Mouse (Mus musculus) liver, embryonic 18 days (tissue): ENCODE results near the gene Gsx1. TPM values are rescaled to one million over a fixed set of nuclear protein-coding genes. Genes with fewer than 3 reads are reported as not detected.

Experiments used
- polyA plus RNA-seq: library from polyadenylated mRNA; depleted of rRNA; stranded (reverse); fragments of >200 nt; gene quantifications from 2 replicates; pipeline ENCODE4 v1.2.3, GENCODE M21; 2012; rRNA removed

The Gsx1 gene
- polyA plus RNA-seq, result not detected in 2 replicates

DNA sequence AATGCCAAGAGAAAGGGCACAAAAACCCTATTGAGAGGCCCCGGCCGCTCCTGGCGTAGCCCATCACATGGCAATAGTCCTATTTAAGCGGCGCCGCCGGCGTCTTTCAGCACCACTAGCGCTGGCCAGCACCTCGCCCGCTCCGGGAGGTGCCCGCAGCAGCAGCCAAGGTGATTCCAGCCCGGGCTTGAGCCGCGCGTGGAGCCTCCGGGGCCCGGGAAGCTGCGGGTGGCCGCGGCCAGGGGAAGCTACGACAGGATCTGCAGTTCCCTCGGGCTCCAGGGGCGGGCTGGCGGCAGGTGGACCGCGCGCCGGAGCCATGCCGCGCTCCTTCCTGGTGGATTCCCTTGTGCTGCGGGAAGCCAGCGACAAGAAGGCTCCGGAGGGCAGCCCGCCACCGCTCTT is at the start of gene Gsx1:
Gene Gsx1, plus strand, starts transcription at position 126 of the 405 bp plus-strand sequence.

Other genes with a start within 250 kb of the Gsx1 start
- 26.3 and 31.2 TPM in 2 replicates for gene Gtf3a, start 240.0 kb upstream of the Gsx1 start, polyA plus RNA-seq
- gene Mtif3, start 224.9 kb upstream of the Gsx1 start, polyA plus RNA-seq, result 7.7 and 7.8 TPM in 2 replicates
- gene Lnx2, start 112.1 kb upstream of the Gsx1 start, polyA plus RNA-seq, result 6.5 and 7.1 TPM in 2 replicates
- gene Polr1d, start 111.6 kb upstream of the Gsx1 start, polyA plus RNA-seq, result 50.3 and 52.8 TPM in 2 replicates
- gene Pdx1, start 81.3 kb downstream of the Gsx1 start, polyA plus RNA-seq, result 0.02 and 0.04 TPM in 2 replicates
- 0.01 and 0.05 TPM in 2 replicates for gene Cdx2, start 118.6 kb downstream of the Gsx1 start, polyA plus RNA-seq
- 83.8 and 90.3 TPM in 2 replicates for gene Urad, start 133.7 kb downstream of the Gsx1 start, polyA plus RNA-seq
- 0.93 TPM in 2 replicates for gene Flt3, start 211.8 kb downstream of the Gsx1 start, polyA plus RNA-seq
- gene Pan3, start 241.5 kb downstream of the Gsx1 start, polyA plus RNA-seq, result 16.3 and 16.6 TPM in 2 replicates